Mouse (Mus musculus): ENCODE data around the gene Mycn. TPM values are rescaled to one million over a fixed set of nuclear protein-coding genes. Genes with fewer than 3 reads are reported as not detected.

Mycn gene
- polyA plus RNA-seq (2015; fragmentation: Nextera tagmentation; extraction: Ambion mirVana): 60.3 and 63.4 TPM in 2 replicates

- H3K4me1 ChIP-seq (replicated peaks): peaks cover 31% of the 10 kb centered on the region
- ATAC-seq (ENCODE audit: low read depth): peak; percentile 77
- WGBS: under 1% methylated on average over 38 of the region's 38 CpGs
Measured at GRCm38 (mm10) chr12:12941661-12942363, at the start of gene Mycn. TSS of gene Mycn (minus strand) at chr12:12941914.

DNA sequence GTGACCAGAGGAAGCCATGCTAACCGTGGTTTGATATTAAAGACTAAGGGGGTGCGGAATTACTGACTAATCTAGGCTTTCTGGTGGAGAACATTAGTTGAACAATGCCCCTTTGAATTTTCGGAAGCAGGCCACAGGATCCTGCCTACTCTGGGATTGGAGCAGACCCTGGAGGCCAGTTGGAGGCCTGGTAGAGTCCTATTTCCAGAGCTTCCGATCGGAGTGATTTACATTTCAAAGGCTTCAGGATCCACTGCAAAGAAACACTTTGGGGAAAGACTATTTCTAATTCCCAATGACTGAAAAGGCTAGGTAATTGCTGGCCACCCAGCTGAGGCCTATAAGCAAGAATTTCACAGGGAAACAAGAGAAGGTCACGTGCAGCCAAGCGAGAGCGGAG is 45.7 kb upstream of the Mycn start:
- Histone ChIP-seq H3K4me2 (no peak overlapping the region), H3K4me3 (no peak overlapping the region), H3K36me3 (no peaks in the 10 kb centered on the region), H3K4me1 (replicated peaks) (no peaks in the 10 kb centered on the region), H3K27ac (replicated peaks) (no peak overlapping the region), H3K27me3 (no peaks in the 10 kb centered on the region), H3K9ac (no peak overlapping the region), H3K9me3 (no peaks in the 10 kb centered on the region)
- ATAC-seq (ENCODE audit: low read depth): no peak
- 71% methylated on average over 8 of the region's 8 CpGs for WGBS

More at GRCm38 (mm10) chr12:12941661-12942363, at the start of gene Mycn:
- Histone ChIP-seq H3K4me2 (peak within 1 kb of the TSS; percentile 96), H3K36me3 (peaks cover 7% of the 10 kb centered on the region), H3K9me3 (no peaks in the 10 kb centered on the region), H3K27ac (replicated peaks) (peak within 1 kb of the TSS; percentile 98), H3K27me3 (no peaks in the 10 kb centered on the region), H3K9ac (peak within 1 kb of the TSS; percentile 97), H3K4me3 (peak within 1 kb of the TSS; percentile 84)

- Histone ChIP-seq H3K27ac (replicated peaks) (no peak overlapping the region), H3K9me3 (no peaks in the 10 kb centered on the region), H3K9ac (no peak overlapping the region), H3K36me3 (no peaks in the 10 kb centered on the region), H3K4me2 (no peak overlapping the region), H3K27me3 (no peaks in the 10 kb centered on the region), H3K4me1 (replicated peaks) (no peaks in the 10 kb centered on the region), H3K4me3 (no peak overlapping the region)
- WGBS: 84% methylated on average over 20 of the region's 20 CpGs
- no peak for ATAC-seq (ENCODE audit: low read depth)
Measured at GRCm38 (mm10) chr12:12986612-12987206, 45.0 kb upstream of the Mycn start.

- Histone ChIP-seq H3K4me2 (no peak overlapping the region), H3K4me3 (no peak overlapping the region), H3K4me1 (replicated peaks) (no peaks in the 10 kb centered on the region), H3K27me3 (no peaks in the 10 kb centered on the region), H3K9me3 (no peaks in the 10 kb centered on the region), H3K27ac (replicated peaks) (no peak overlapping the region), H3K9ac (no peak overlapping the region), H3K36me3 (no peaks in the 10 kb centered on the region)
- ATAC-seq (ENCODE audit: low read depth): no peak
- 90% methylated on average over 1 of the region's 1 CpGs for WGBS
Measured at GRCm38 (mm10) chr12:12983032-12983431, 41.3 kb upstream of the Mycn start.

DNA sequence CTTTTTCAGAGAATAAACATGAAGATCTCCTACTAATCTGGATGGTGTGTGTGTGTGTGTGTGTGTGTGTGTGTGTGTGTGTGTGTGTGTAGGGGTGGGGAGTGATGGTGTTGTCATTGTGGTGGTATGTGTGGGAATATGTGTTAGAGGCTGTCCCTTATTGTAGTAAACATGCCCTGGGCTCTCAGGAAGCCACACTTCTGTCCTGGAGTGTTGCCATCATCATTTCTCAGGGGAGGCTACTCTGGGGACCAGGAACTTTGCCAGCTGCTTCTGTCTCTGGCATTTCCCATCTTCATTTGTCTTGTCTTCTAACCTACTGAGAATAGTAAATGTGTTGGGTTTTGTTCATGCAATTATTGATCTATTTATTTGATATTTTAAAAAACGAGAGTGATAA is 33.7 kb upstream of the Mycn start:
- WGBS: 63% methylated on average over 1 of the region's 1 CpGs
- Histone ChIP-seq H3K4me1 (replicated peaks) (0 out of 2 replicates have a peak, but pooled peaks cover 3% of the 10 kb centered on the region), H3K36me3 (no peaks in the 10 kb centered on the region), H3K4me2 (no peak overlapping the region), H3K27ac (replicated peaks) (no peak overlapping the region), H3K4me3 (no peak overlapping the region), H3K27me3 (no peaks in the 10 kb centered on the region), H3K9ac (no peak overlapping the region), H3K9me3 (no peaks in the 10 kb centered on the region)
- no peak for ATAC-seq (ENCODE audit: low read depth)

DNA sequence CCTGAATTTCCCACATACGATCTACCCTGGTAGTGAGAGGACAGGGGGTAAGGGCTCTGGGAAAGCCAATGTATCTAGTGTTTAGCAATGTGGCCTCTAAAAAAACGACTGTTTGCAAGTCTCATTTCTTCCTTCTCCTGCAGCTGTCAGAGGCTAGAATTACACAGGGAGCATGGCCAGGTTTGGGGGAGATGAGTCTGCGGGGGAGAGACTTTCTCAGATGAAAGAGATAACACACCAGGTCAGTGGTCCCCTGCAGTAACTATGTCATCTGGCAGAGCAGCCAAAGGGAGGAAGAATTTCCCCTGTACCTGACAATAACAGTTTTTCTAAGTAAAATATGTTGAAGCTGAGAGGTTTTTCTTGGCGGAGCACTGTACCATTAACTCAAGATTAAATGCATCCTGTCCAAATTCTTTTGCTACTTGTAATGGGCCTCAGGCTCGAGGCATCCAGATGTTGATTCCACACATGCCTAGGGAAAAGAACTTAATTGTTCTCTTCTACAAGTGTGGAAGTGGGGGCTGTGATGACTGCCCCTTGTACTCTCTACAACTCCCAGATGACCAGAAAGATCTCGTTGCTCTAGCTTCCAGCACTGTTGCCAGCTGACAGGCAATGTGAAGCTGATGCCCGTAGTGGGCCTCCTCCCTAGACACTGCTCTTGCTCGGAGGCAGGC is 31.2 kb upstream of the Mycn start:
- 0 out of 2 replicates have a peak, but pooled peaks cover 3% of the 10 kb centered on the region for H3K4me1 ChIP-seq (replicated peaks)
- H3K9me3 ChIP-seq: no peaks in the 10 kb centered on the region
- 56% methylated on average over 8 of the region's 8 CpGs for WGBS
- H3K4me3 ChIP-seq: no peak overlapping the region
- no peak overlapping the region for H3K27ac ChIP-seq (replicated peaks)
- H3K36me3 ChIP-seq: no peaks in the 10 kb centered on the region
- H3K27me3 ChIP-seq: no peaks in the 10 kb centered on the region
- ATAC-seq (ENCODE audit: low read depth): no peak
- H3K9ac ChIP-seq: no peak overlapping the region
- no peak overlapping the region for H3K4me2 ChIP-seq

- Histone ChIP-seq H3K9ac (no peak overlapping the region), H3K4me3 (no peak overlapping the region), H3K4me1 (replicated peaks) (no peaks in the 10 kb centered on the region), H3K9me3 (no peaks in the 10 kb centered on the region), H3K27ac (replicated peaks) (no peak overlapping the region), H3K27me3 (no peaks in the 10 kb centered on the region), H3K4me2 (no peak overlapping the region), H3K36me3 (no peaks in the 10 kb centered on the region)
- WGBS: 71% methylated on average over 2 of the region's 2 CpGs
- no peak for ATAC-seq (ENCODE audit: low read depth)
Measured at GRCm38 (mm10) chr12:12967946-12968345, 26.2 kb upstream of the Mycn start.

DNA sequence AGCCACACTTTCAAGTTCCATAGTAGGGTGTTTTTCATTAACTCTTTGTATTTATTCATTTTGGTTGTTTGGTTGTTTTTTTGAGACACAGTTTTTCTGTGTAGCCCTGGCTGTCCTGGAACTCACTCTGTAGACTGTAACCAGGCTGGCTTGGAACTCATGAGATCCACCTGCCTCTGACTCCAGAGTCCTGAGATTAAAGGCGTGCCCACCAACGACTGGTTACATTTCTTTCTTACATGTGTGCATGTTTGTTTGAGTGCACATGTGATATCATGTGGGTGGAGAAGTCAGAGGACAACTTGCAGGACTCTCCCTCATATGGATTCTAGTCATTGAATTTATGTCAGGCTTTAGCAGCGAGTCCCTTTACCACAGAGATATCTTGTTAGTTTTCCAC is 23.1 kb upstream of the Mycn start:
- WGBS: 86% methylated on average over 3 of the region's 3 CpGs
- Histone ChIP-seq H3K4me1 (replicated peaks) (no peaks in the 10 kb centered on the region), H3K27me3 (no peaks in the 10 kb centered on the region), H3K4me2 (no peak overlapping the region), H3K4me3 (no peak overlapping the region), H3K36me3 (no peaks in the 10 kb centered on the region), H3K9ac (no peak overlapping the region), H3K27ac (replicated peaks) (no peak overlapping the region), H3K9me3 (no peaks in the 10 kb centered on the region)
- ATAC-seq (ENCODE audit: low read depth): no peak

- H3K4me2 ChIP-seq: no peak overlapping the region
- no peak overlapping the region for H3K4me3 ChIP-seq
- H3K27me3 ChIP-seq: no peaks in the 10 kb centered on the region
- WGBS: 79% methylated on average over 4 of the region's 4 CpGs
- no peak for ATAC-seq (ENCODE audit: low read depth)
- peaks cover 10% of the 10 kb centered on the region for H3K4me1 ChIP-seq (replicated peaks)
- H3K9ac ChIP-seq: no peak overlapping the region
- H3K36me3 ChIP-seq: no peaks in the 10 kb centered on the region
- no peaks in the 10 kb centered on the region for H3K9me3 ChIP-seq
- H3K27ac ChIP-seq (replicated peaks): no peak overlapping the region
Measured at GRCm38 (mm10) chr12:12947606-12948005, 5.9 kb upstream of the Mycn start.

DNA sequence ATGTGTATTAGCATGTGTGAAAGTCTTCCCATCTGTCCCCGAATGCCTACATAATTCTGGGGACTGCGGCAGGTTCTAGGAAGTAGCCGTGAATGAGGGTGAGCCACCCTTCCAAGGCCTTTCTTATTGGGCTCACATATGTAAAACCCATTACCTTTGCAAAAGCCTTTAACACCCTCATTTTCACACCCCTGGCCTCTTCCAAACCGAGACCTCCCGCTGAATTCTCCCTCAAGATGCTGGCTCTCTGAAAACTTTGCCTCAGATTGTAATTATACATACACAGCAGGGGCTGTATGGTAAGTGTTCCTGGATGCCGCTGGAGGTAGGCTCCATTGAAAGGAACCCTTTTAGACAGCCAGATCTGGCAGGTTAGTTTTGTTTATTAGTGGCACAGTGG is 1.6 kb upstream of the Mycn start:
- H3K27me3 ChIP-seq: no peaks in the 10 kb centered on the region
- 0 out of 2 replicates have a peak overlapping the region, but pooled peaks have one; percentile 98 for H3K27ac ChIP-seq (replicated peaks)
- H3K36me3 ChIP-seq: no peaks in the 10 kb centered on the region
- H3K9ac ChIP-seq: peak overlapping the region; percentile 97; the same call in 1 of the 2 replicates
- 8% methylated on average over 6 of the region's 6 CpGs for WGBS
- peak overlapping the region; percentile 96 for H3K4me2 ChIP-seq
- H3K4me3 ChIP-seq: peak overlapping the region; percentile 84; the same call in 1 of the 2 replicates
- peaks cover 19% of the 10 kb centered on the region for H3K4me1 ChIP-seq (replicated peaks)
- no peak for ATAC-seq (ENCODE audit: low read depth)
- H3K9me3 ChIP-seq: no peaks in the 10 kb centered on the region

DNA sequence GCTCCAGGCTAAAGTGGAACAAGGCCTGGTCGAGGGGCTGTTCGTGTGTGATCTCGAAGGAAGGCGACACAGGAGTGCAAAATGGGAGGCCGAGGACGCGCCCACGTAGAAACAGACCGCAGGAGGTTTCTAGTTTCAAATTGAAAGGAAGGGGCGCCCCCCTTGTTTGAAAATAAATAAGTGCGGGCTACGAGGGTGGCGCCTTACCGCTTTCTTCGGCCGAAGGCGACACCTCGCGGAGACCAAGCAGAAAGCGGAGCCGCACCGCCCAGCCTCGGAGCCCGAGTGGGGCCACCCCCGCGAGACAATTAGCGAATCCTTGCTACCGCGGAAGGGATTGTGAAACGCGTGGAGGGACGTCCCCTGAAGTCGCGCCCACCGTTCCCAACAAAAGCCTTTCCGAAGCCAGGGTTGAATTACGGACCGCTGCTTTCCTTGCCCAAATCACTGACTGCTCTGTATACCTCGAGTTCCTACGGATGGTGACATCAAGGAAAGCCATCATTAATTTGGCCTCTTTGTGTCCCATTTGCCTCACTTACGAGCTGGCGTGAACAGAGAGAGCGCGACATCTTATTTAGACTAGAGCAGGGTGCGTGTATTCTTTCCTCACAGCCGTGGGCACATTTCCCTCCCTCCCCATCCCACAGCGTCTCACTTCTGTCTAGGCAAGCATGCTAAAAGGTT is 793 bp upstream of the Mycn start:
- under 1% methylated on average over 47 of the region's 47 CpGs for WGBS
- peak; percentile 75 for ATAC-seq (ENCODE audit: low read depth)
- Histone ChIP-seq H3K27ac (replicated peaks) (peak overlapping the region; percentile 98), H3K9me3 (no peaks in the 10 kb centered on the region), H3K4me2 (peak overlapping the region; percentile 96), H3K4me1 (replicated peaks) (peaks cover 24% of the 10 kb centered on the region), H3K4me3 (peak overlapping the region; percentile 84), H3K9ac (peak overlapping the region; percentile 97), H3K36me3 (no peaks in the 10 kb centered on the region), H3K27me3 (no peaks in the 10 kb centered on the region)

DNA sequence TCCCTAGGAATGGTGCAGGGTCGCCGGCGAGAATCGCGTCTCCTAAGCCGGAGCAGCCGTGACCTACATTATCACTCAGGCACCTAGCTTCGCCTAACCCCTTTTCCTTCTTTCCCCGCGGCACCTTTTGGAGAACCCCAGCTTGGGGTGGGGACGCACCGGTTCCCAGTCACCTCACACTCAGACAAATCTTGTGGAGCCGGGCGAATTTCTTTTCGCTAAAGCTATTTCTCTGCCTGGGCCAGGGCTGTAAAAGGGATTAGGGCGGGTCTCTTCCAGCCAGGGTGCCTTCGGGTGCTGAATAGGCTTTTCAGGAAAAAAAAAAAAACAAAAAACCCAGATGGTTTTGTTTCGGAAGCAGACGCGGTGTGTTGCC is 597 bp downstream of the Mycn start:
- Histone ChIP-seq H3K9ac (peak overlapping the region; percentile 97), H3K36me3 (peaks cover 12% of the 10 kb centered on the region), H3K9me3 (no peaks in the 10 kb centered on the region), H3K4me2 (peak overlapping the region; percentile 96), H3K4me1 (replicated peaks) (peaks cover 36% of the 10 kb centered on the region), H3K4me3 (peak overlapping the region; percentile 84), H3K27me3 (no peaks in the 10 kb centered on the region), H3K27ac (replicated peaks) (peak overlapping the region; percentile 98)
- 0% methylated on average over 20 of the region's 20 CpGs for WGBS
- no peak for ATAC-seq (ENCODE audit: low read depth)
